Mouse (Mus musculus) natural killer cell, adult 2 months (primary cell): ENCODE data around the gene Exoc3l.
"Not testable (repeated sequence)": the region's sequence is repeated elsewhere in the genome, so short reads cannot be mapped to it uniquely, and the experiment has no call there.

ENCODE experiments used
- DNase-seq, 2 experiments: peaks; one replicate each; pipeline ENCODE4 v3.0.0; 2022; ENCODE audit warnings: low spot score in 2 of 2

The Exoc3l gene

GRCm38 (mm10) chr8:105292471-105292870, 3.4 kb downstream of the Exoc3l start:
- no peak for DNase-seq

GRCm38 (mm10) chr8:105291802-105292201, 4.1 kb downstream of the Exoc3l start:
- DNase-seq = not testable (repeated sequence)

- DNase-seq = not testable (repeated sequence)
These were observed 4.5 kb downstream of the Exoc3l start for GRCm38 (mm10) chr8:105291364-105291763.

- peak; percentile 84 to 91 for DNase-seq
These were observed 5.2 kb downstream of the Exoc3l start for GRCm38 (mm10) chr8:105290554-105291314.

GRCm38 (mm10) chr8:105289805-105290460, 6.0 kb downstream of the Exoc3l start, which contains the start of gene 4931428F04Rik:
4931428F04Rik (minus strand) TSS chr8:105289864.
- no peak for DNase-seq

GRCm38 (mm10) chr8:105288958-105289732, 6.8 kb downstream of the Exoc3l start:
- DNase-seq = peak; percentile 89 to 95

- DNase-seq = no peak
These were observed 7.7 kb downstream of the Exoc3l start for GRCm38 (mm10) chr8:105288231-105288630.

GRCm38 (mm10) chr8:105286907-105287306, 9.0 kb downstream of the Exoc3l start:
- DNase-seq = no peak

- no peak for DNase-seq
These were observed 10.4 kb downstream of the Exoc3l start for GRCm38 (mm10) chr8:105285514-105285913.

- no peak for DNase-seq
These were observed 12.8 kb downstream of the Exoc3l start for GRCm38 (mm10) chr8:105283074-105283473.

- DNase-seq = no peak
These were observed 13.7 kb downstream of the Exoc3l start for GRCm38 (mm10) chr8:105282239-105282638.

- no peak for DNase-seq
These were observed 14.1 kb downstream of the Exoc3l start for GRCm38 (mm10) chr8:105281821-105282220.

- DNase-seq = no peak
These were observed 15.3 kb downstream of the Exoc3l start for GRCm38 (mm10) chr8:105280567-105280966.

- no peak for DNase-seq
These were observed 17.0 kb downstream of the Exoc3l start for GRCm38 (mm10) chr8:105278911-105279334.

- DNase-seq = no peak
These were observed 19.4 kb downstream of the Exoc3l start for GRCm38 (mm10) chr8:105276292-105277120.

- DNase-seq = no peak
These were observed 20.1 kb downstream of the Exoc3l start, which contains the start of gene Nol3 for GRCm38 (mm10) chr8:105275840-105276239. Nol3 (plus strand) TSS chr8:105276140.

GRCm38 (mm10) chr8:105275387-105275786, 20.5 kb downstream of the Exoc3l start:
- DNase-seq = no peak

- DNase-seq = no peak
These were observed 25.1 kb downstream of the Exoc3l start for GRCm38 (mm10) chr8:105270916-105271186.

- DNase-seq = peak; percentile 48 to 55
These were observed 25.6 kb downstream of the Exoc3l start for GRCm38 (mm10) chr8:105270101-105270915.

GRCm38 (mm10) chr8:105269461-105269947, 26.4 kb downstream of the Exoc3l start, which contains the start of gene Hsf4:
Hsf4 (plus strand) TSS chr8:105269801.
- DNase-seq = peak; percentile 37 to 49
